Mouse (Mus musculus) embryonic facial prominence, embryonic 15.5 days (tissue): ENCODE results near the gene Pld5. TPM values are rescaled to one million over a fixed set of nuclear protein-coding genes. Genes with fewer than 3 reads are reported as not detected.

Experiments
- ATAC-seq: fragments of 200-750 bp; cut with Nextera tagmentation; 2 replicates; pipeline ENCODE4 v1.8.0; 2017; ENCODE audit warnings: low read depth, moderate TSS enrichment; ENCODE audit not compliant: insufficient number of reproducible peaks, low FRiP score, low TSS enrichment
- H3K27ac ChIP-seq: fragments of 300-500 bp; sonication (generic); replicated peaks from 2 replicates; pipeline ENCODE4 v1.5.1; 2015; ENCODE audit warnings: mild to moderate bottlenecking, inconsistent platforms
- H3K27me3 ChIP-seq: fragments of 300-500 bp; sonication (generic); 2 replicates; pipeline ENCODE4 v1.6.1; 2015; ENCODE audit warnings: inconsistent platforms
- H3K36me3 ChIP-seq: fragments of 300-500 bp; sonication (generic); 2 replicates; pipeline ENCODE4 v1.6.1; 2015; ENCODE audit warnings: mild to moderate bottlenecking, inconsistent platforms
- H3K4me1 ChIP-seq: fragments of 300-500 bp; sonication (generic); 2 replicates; pipeline ENCODE4 v1.6.1; 2015; ENCODE audit warnings: inconsistent platforms
- H3K4me2 ChIP-seq: fragments of 300-500 bp; sonication (generic); replicated peaks from 2 replicates; pipeline ENCODE4 v1.6.1; 2015; ENCODE audit warnings: mild to moderate bottlenecking, inconsistent platforms
- H3K4me3 ChIP-seq: fragments of 300-500 bp; sonication (generic); replicated peaks from 2 replicates; pipeline ENCODE4 v1.5.1; 2015; ENCODE audit warnings: mild to moderate bottlenecking, inconsistent platforms
- H3K9ac ChIP-seq: fragments of 300-500 bp; sonication (generic); 2 replicates; pipeline ENCODE4 v1.6.1; 2015; ENCODE audit warnings: inconsistent platforms
- H3K9me3 ChIP-seq: fragments of 300-500 bp; sonication (generic); replicated peaks from 2 replicates; pipeline ENCODE4 v1.6.1; 2016; ENCODE audit warnings: inconsistent platforms
- WGBS: fragments of 180-500 bp; shearing (Covaris S2); methylation state at CpG from one replicate; pipeline ENCODE4 v1.1.7; 2015; 5-methylcytosine and 5-hydroxymethylcytosine counted together
- polyA plus RNA-seq: library from polyadenylated mRNA; unstranded; fragments of >200 nt; fragmentation: Nextera tagmentation; extraction: Ambion mirVana; gene quantifications from 2 replicates; pipeline ENCODE4 v1.2.1, GENCODE M21; 2015

Gene Pld5
- polyA plus RNA-seq, 1 experiment from 2014 or later: 1.3 TPM

DNA sequence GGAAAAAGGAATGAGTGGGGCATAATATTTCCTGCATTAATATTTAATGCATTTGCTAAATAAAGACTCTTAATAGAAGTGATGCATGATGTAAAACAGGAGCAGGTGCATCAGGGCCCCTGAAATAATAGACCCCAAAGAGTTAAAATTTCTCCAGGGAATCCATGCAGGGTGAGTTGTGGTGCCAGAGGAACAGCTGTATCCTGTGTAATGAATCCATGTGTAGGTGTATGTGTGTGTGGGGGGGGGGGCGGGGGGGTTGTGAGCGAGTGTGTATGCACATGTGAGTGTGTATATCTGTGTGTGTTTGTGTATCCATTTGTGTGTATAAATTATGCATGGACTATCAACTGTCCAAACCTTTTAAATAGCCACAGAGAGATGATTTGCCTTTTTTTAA, 194.1 kb downstream of the Pld5 start:
- WGBS: 60% methylated on average over 2 of the region's 2 CpGs
- no peaks in the 10 kb centered on the region for H3K9me3 ChIP-seq
- no peak overlapping the region for H3K9ac ChIP-seq
- no peak overlapping the region for H3K27ac ChIP-seq
- no peak overlapping the region for H3K4me3 ChIP-seq
- no peaks in the 10 kb centered on the region for H3K36me3 ChIP-seq
- ATAC-seq: no peak
- no peaks in the 10 kb centered on the region for H3K27me3 ChIP-seq
- no peak overlapping the region for H3K4me2 ChIP-seq
- H3K4me1 ChIP-seq: peaks cover 6% of the 10 kb centered on the region; the same call in 1 of the 2 replicates

- no peak for ATAC-seq
- H3K9ac ChIP-seq: no peak overlapping the region
- no peak overlapping the region for H3K4me3 ChIP-seq
- no peak overlapping the region for H3K27ac ChIP-seq
- H3K36me3 ChIP-seq: no peaks in the 10 kb centered on the region
- 84% methylated on average over 7 of the region's 7 CpGs for WGBS
- H3K27me3 ChIP-seq: no peaks in the 10 kb centered on the region
- H3K4me1 ChIP-seq: peaks cover 9% of the 10 kb centered on the region; the same call in 1 of the 2 replicates
- no peaks in the 10 kb centered on the region for H3K9me3 ChIP-seq
- H3K4me2 ChIP-seq: no peak overlapping the region
Observed at GRCm38 (mm10) chr1:176078410-176078809, 196.7 kb downstream of the Pld5 start.

GRCm38 (mm10) chr1:176076799-176077198, 198.3 kb downstream of the Pld5 start:
- Histone ChIP-seq H3K27ac (no peak overlapping the region), H3K4me1 (0 out of 2 replicates have a peak, but pooled peaks cover 4% of the 10 kb centered on the region), H3K4me3 (no peak overlapping the region), H3K9ac (no peak overlapping the region), H3K9me3 (no peaks in the 10 kb centered on the region), H3K27me3 (no peaks in the 10 kb centered on the region), H3K36me3 (no peaks in the 10 kb centered on the region), H3K4me2 (no peak overlapping the region)
- ATAC-seq: no peak

GRCm38 (mm10) chr1:176075810-176076209, 199.3 kb downstream of the Pld5 start:
- Histone ChIP-seq H3K9ac (no peak overlapping the region), H3K9me3 (no peaks in the 10 kb centered on the region), H3K27me3 (no peaks in the 10 kb centered on the region), H3K4me3 (no peak overlapping the region), H3K4me1 (0 out of 2 replicates have a peak, but pooled peaks cover 4% of the 10 kb centered on the region), H3K27ac (no peak overlapping the region), H3K4me2 (no peak overlapping the region), H3K36me3 (no peaks in the 10 kb centered on the region)
- ATAC-seq: 0 out of 2 replicates have a peak, but pooled peaks have one; percentile 24

- Histone ChIP-seq H3K4me1 (0 out of 2 replicates have a peak, but pooled peaks cover 4% of the 10 kb centered on the region), H3K4me3 (no peak overlapping the region), H3K36me3 (no peaks in the 10 kb centered on the region), H3K27ac (no peak overlapping the region), H3K9me3 (no peaks in the 10 kb centered on the region), H3K27me3 (no peaks in the 10 kb centered on the region), H3K9ac (no peak overlapping the region), H3K4me2 (no peak overlapping the region)
- 68% methylated on average over 1 of the region's 1 CpGs for WGBS
- ATAC-seq: no peak
Observed at GRCm38 (mm10) chr1:176075409-176075808, 199.7 kb downstream of the Pld5 start.

GRCm38 (mm10) chr1:176074526-176074925, 200.6 kb downstream of the Pld5 start:
- no peak overlapping the region for H3K4me2 ChIP-seq
- WGBS: 50% methylated on average over 5 of the region's 5 CpGs

GRCm38 (mm10) chr1:176065281-176065680, 209.8 kb downstream of the Pld5 start:
- no peaks in the 10 kb centered on the region for H3K36me3 ChIP-seq
- H3K4me1 ChIP-seq: no peaks in the 10 kb centered on the region
- no peak overlapping the region for H3K4me3 ChIP-seq
- no peak overlapping the region for H3K4me2 ChIP-seq
- H3K27me3 ChIP-seq: no peaks in the 10 kb centered on the region
- no peaks in the 10 kb centered on the region for H3K9me3 ChIP-seq
- ATAC-seq: no peak
- H3K9ac ChIP-seq: no peak overlapping the region
- H3K27ac ChIP-seq: no peak overlapping the region

More at GRCm38 (mm10) chr1:176074526-176074925, 200.6 kb downstream of the Pld5 start:
- Histone ChIP-seq H3K36me3 (no peaks in the 10 kb centered on the region), H3K4me1 (0 out of 2 replicates have a peak, but pooled peaks cover 4% of the 10 kb centered on the region), H3K27ac (no peak overlapping the region), H3K9ac (no peak overlapping the region), H3K4me3 (no peak overlapping the region), H3K27me3 (no peaks in the 10 kb centered on the region), H3K9me3 (no peaks in the 10 kb centered on the region)
- ATAC-seq: no peak

GRCm38 (mm10) chr1:176064471-176064870, 210.6 kb downstream of the Pld5 start:
- no peak overlapping the region for H3K9ac ChIP-seq
- H3K4me1 ChIP-seq: no peaks in the 10 kb centered on the region
- no peaks in the 10 kb centered on the region for H3K36me3 ChIP-seq
- H3K9me3 ChIP-seq: no peaks in the 10 kb centered on the region
- no peak overlapping the region for H3K27ac ChIP-seq
- H3K4me3 ChIP-seq: no peak overlapping the region
- no peaks in the 10 kb centered on the region for H3K27me3 ChIP-seq
- no peak overlapping the region for H3K4me2 ChIP-seq
- no peak for ATAC-seq

DNA sequence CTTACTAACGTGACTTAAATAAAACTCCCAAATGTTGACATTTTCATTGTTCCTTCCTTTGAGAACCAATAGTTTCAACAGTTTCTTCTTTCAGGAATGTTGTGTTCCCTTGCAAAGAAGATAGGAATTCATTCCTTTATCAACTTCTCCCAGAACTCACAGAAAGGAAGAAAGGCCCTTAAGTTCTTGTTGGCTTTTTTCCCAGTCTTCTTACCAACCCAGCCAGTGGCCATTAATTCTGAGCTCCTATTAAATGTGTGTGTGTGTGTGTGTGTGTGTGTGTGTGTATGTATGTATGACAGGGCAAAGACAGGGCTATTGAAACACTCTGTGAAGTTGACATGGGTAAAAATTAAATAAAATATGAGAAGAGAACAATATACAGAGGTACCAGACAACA, 221.5 kb downstream of the Pld5 start:
- Histone ChIP-seq H3K9me3 (no peaks in the 10 kb centered on the region), H3K27me3 (no peaks in the 10 kb centered on the region), H3K27ac (no peak overlapping the region), H3K4me3 (no peak overlapping the region), H3K36me3 (no peaks in the 10 kb centered on the region), H3K4me1 (no peaks in the 10 kb centered on the region), H3K9ac (no peak overlapping the region), H3K4me2 (no peak overlapping the region)
- 53% methylated on average over 1 of the region's 1 CpGs for WGBS
- no peak for ATAC-seq

GRCm38 (mm10) chr1:176046995-176047394, 228.1 kb downstream of the Pld5 start:
- Histone ChIP-seq H3K4me1 (no peaks in the 10 kb centered on the region), H3K4me2 (no peak overlapping the region), H3K27ac (no peak overlapping the region), H3K9ac (no peak overlapping the region), H3K9me3 (no peaks in the 10 kb centered on the region), H3K27me3 (no peaks in the 10 kb centered on the region), H3K36me3 (no peaks in the 10 kb centered on the region), H3K4me3 (no peak overlapping the region)
- ATAC-seq: no peak
- 69% methylated on average over 5 of the region's 5 CpGs for WGBS

GRCm38 (mm10) chr1:176046375-176046774, 228.7 kb downstream of the Pld5 start:
- 77% methylated on average over 1 of the region's 1 CpGs for WGBS
- H3K9ac ChIP-seq: no peak overlapping the region
- H3K27ac ChIP-seq: no peak overlapping the region
- H3K9me3 ChIP-seq: no peaks in the 10 kb centered on the region
- no peak overlapping the region for H3K4me2 ChIP-seq
- no peaks in the 10 kb centered on the region for H3K4me1 ChIP-seq
- no peaks in the 10 kb centered on the region for H3K36me3 ChIP-seq
- ATAC-seq: no peak; the same call in 1 of the 2 replicates
- no peak overlapping the region for H3K4me3 ChIP-seq
- no peaks in the 10 kb centered on the region for H3K27me3 ChIP-seq

DNA sequence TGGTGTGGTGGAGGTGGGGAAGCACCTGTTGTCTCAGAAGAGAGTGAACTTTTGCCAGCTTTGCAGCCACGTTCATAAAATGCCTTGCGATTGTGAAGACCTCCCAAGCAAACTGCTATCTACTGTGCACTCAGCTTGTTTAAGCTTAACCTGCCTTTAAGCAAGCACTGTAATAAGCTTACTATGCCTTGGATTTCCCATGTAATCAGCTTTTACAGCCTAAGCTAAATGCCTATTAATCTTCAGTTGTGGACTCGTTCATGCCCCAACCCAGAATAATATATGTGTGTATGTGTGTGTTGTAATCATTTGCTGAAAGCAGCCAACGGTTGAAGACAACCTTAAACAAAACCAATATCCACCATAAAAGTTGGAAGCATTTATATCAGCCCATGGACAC, 232.1 kb downstream of the Pld5 start:
- WGBS: 81% methylated on average over 4 of the region's 4 CpGs
- H3K9ac ChIP-seq: no peak overlapping the region
- H3K27me3 ChIP-seq: no peaks in the 10 kb centered on the region
- H3K27ac ChIP-seq: no peak overlapping the region
- no peak overlapping the region for H3K4me2 ChIP-seq
- ATAC-seq: no peak
- no peak overlapping the region for H3K4me3 ChIP-seq
- no peaks in the 10 kb centered on the region for H3K9me3 ChIP-seq
- no peaks in the 10 kb centered on the region for H3K36me3 ChIP-seq
- H3K4me1 ChIP-seq: no peaks in the 10 kb centered on the region
